Mouse (Mus musculus): Measurements from ENCODE around the gene Dcdc2c. TPM values are rescaled to one million over a fixed set of nuclear protein-coding genes. Genes with fewer than 3 reads are reported as not detected.
A peak's percentile ranks its signal among the peaks of the same experiment; 100 is the strongest.

The Dcdc2c gene
- polyA plus RNA-seq, 1 experiment from 2014 or later, result 0.14 TPM

DNA sequence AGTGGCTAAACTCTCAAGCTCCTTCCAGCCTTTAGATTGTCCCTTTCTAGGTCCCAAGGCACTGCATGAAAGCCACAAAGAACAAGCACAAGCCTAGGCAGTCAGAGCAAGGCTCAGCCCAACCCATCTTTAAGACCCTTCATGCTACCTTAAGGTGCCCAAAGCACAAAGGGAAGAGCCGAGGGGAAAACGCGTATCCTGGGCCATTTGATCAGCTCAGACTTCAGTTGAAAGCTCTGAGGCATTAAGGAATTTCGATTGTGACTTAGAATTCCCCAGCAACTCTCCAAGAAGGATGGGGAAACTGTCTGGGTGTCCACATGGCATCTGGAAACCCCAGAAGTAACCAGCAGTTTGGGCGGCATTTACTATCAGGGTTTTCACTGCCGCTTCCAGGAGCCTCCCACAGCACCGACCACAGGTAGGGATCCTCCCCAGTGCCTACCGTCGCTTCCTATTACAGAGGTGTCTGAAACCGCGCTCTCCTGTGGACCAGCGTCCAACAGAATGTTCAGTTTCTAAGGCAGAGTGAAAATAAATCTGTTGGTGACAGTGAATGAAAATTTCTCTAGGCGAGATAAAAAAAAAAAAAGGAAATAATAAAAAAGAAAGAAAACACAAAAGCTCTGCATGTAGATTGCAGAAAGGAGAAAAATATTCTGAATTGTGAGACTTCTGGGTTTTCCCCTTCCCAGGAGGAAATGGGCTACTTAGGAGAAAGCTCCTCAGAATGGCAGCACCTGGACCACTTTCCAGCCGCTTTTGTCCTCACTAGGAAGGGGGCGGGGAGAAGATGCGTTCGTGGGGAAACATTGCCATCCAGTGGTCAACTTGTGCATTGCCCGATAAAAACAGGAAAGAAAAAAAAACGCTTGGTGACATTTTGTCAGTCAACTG, 120.1 kb downstream of the Dcdc2c start:
- H3K4me3 ChIP-seq, result peak overlapping the region; percentile 50
- peak overlapping the region; percentile 89 for H3K27ac ChIP-seq (replicated peaks)
- peaks cover 20% of the 10 kb centered on the region for H3K4me1 ChIP-seq
- H3K36me3 ChIP-seq (replicated peaks), result no peaks in the 10 kb centered on the region; the same call in 1 of the 2 replicates
- H3K9me3 ChIP-seq, result 0 out of 2 replicates have a peak, but pooled peaks cover 9% of the 10 kb centered on the region
- 6% methylated on average over 19 of the region's 19 CpGs for WGBS
- DNase-seq (ENCODE audit: low spot score), result peak; percentile 86
- no peaks in the 10 kb centered on the region for H3K27me3 ChIP-seq (replicated peaks; ENCODE audit: low read depth, poor library complexity, severe bottlenecking)

GRCm38 (mm10) chr12:28429856-28430255, 122.3 kb downstream of the Dcdc2c start:
- H3K4me3 ChIP-seq, result no peak overlapping the region
- 92% methylated on average over 5 of the region's 5 CpGs for WGBS
- no peak overlapping the region for H3K27ac ChIP-seq (replicated peaks)
- H3K9me3 ChIP-seq, result 0 out of 2 replicates have a peak, but pooled peaks cover 9% of the 10 kb centered on the region
- DNase-seq (ENCODE audit: low spot score), result no peak
- no peaks in the 10 kb centered on the region for H3K27me3 ChIP-seq (replicated peaks; ENCODE audit: low read depth, poor library complexity, severe bottlenecking)
- H3K36me3 ChIP-seq (replicated peaks), result no peaks in the 10 kb centered on the region; the same call in 1 of the 2 replicates
- H3K4me1 ChIP-seq, result peaks cover 16% of the 10 kb centered on the region

DNA sequence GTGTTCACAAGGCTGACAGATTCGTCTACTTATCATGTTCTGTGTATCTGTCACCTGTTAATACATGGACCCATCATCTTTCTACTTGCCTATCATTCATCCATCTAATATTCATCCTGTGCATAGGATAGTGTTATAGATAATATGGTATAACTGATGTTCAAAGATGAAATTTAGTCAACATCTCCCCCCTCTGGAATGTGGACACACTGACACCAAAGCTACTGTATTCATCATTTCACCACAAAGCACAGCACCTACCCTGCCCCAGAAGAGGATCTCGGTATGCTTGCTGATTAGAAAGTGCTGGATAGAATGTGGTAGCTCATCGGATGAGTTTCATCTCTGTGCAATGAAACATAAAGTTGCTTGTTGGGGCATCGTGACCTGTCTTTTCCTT, 135.2 kb downstream of the Dcdc2c start:
- no peak for DNase-seq (ENCODE audit: low spot score)
- peaks cover 8% of the 10 kb centered on the region; the same call in 1 of the 2 replicates for H3K9me3 ChIP-seq
- peaks cover 3% of the 10 kb centered on the region; the same call in 1 of the 2 replicates for H3K36me3 ChIP-seq (replicated peaks)
- WGBS, result 87% methylated on average over 4 of the region's 4 CpGs
- H3K4me3 ChIP-seq, result no peak overlapping the region
- no peaks in the 10 kb centered on the region for H3K4me1 ChIP-seq
- H3K27ac ChIP-seq (replicated peaks), result no peak overlapping the region
- H3K27me3 ChIP-seq (replicated peaks; ENCODE audit: low read depth, poor library complexity, severe bottlenecking), result no peaks in the 10 kb centered on the region

- Histone ChIP-seq H3K27ac (replicated peaks) (peak overlapping the region; percentile 79), H3K36me3 (replicated peaks) (peaks cover 5% of the 10 kb centered on the region; the same call in 1 of the 2 replicates), H3K4me1 (peaks cover 19% of the 10 kb centered on the region), H3K4me3 (no peak overlapping the region), H3K9me3 (peaks cover 21% of the 10 kb centered on the region; the same call in 1 of the 2 replicates), H3K27me3 (replicated peaks; ENCODE audit: low read depth, poor library complexity, severe bottlenecking) (no peaks in the 10 kb centered on the region)
- peak; percentile 77 for DNase-seq (ENCODE audit: low spot score)
- 42% methylated on average over 10 of the region's 10 CpGs for WGBS
Measured at GRCm38 (mm10) chr12:28407656-28408405, 144.4 kb downstream of the Dcdc2c start.

DNA sequence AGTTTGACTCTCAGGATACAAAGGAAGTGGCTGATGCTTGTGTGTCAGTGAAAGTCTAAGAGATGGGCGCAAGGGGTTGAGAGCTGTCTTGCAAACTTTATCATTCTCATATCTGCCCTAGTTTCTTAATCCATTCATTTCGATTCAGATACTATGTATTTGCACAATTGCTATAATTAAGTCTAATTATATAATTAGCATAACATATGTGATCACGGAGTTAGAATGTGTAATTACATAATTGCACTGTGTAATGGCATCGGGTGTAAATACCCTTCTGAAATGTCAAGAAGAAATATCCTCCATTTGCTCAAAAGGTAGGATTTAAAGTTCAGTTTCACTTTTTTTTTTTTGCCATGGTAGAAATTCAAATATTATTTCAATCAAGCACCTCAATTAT, 149.9 kb downstream of the Dcdc2c start:
- DNase-seq (ENCODE audit: low spot score), result no peak
- Histone ChIP-seq H3K4me3 (no peak overlapping the region), H3K36me3 (replicated peaks) (no peaks in the 10 kb centered on the region), H3K27me3 (replicated peaks; ENCODE audit: low read depth, poor library complexity, severe bottlenecking) (no peaks in the 10 kb centered on the region), H3K27ac (replicated peaks) (no peak overlapping the region), H3K9me3 (no peaks in the 10 kb centered on the region), H3K4me1 (peaks cover 13% of the 10 kb centered on the region)
- 67% methylated on average over 4 of the region's 4 CpGs for WGBS

DNA sequence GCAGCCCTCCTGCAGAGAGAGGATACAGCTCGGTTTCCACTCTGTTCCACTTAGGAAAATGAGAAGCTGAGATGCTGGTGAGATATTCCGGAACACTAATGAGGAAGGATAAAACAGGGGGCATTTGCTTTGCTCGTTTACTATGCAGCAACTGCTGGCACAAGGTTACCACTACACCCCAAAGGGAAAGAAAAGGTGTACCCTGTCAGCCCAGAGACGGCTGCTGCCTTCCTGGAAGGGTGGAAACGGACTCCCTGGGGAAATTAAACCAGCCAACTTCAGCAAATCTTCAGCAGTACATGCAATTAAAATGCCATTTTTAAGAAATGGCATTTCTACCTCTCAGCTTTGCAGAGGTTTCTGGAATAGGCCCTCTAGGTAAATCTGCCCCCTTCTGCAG, 150.8 kb downstream of the Dcdc2c start:
- H3K27ac ChIP-seq (replicated peaks), result peak overlapping the region; percentile 40; the same call in 1 of the 2 replicates
- 59% methylated on average over 5 of the region's 5 CpGs for WGBS
- no peak overlapping the region for H3K4me3 ChIP-seq

DNA sequence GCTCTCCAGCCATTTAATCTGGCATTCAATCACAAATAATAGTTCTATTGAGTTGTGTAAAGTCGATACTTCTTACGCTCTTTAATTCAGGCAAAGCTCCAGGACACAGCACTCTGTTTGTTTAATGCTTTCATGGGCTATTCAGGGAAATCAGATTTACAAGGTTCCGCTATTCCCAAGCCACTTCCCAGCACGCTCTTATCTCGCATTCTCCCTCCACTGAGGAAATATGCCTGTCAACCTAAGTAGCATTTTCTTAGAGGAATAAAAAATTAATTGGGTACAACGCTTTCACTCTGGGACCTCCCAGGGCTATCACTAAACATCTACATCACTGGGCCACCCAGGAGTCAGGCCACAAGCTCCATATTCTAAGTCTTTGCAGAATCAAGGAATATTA, 160.1 kb downstream of the Dcdc2c start:
- H3K27me3 ChIP-seq (replicated peaks; ENCODE audit: low read depth, poor library complexity, severe bottlenecking), result no peaks in the 10 kb centered on the region
- DNase-seq (ENCODE audit: low spot score), result no peak
- peaks cover 6% of the 10 kb centered on the region for H3K9me3 ChIP-seq
- WGBS, result 57% methylated on average over 6 of the region's 6 CpGs
- H3K36me3 ChIP-seq (replicated peaks), result no peaks in the 10 kb centered on the region
- H3K4me1 ChIP-seq, result peaks cover 18% of the 10 kb centered on the region
- no peak overlapping the region for H3K4me3 ChIP-seq
- no peak overlapping the region for H3K27ac ChIP-seq (replicated peaks)

More for the DNA sequence above, 150.8 kb downstream of the Dcdc2c start:
- no peak for DNase-seq (ENCODE audit: low spot score)
- Histone ChIP-seq H3K27me3 (replicated peaks; ENCODE audit: low read depth, poor library complexity, severe bottlenecking) (no peaks in the 10 kb centered on the region), H3K36me3 (replicated peaks) (no peaks in the 10 kb centered on the region), H3K9me3 (no peaks in the 10 kb centered on the region), H3K4me1 (peaks cover 13% of the 10 kb centered on the region)

Other genes with a start within 250 kb of the Dcdc2c start
- gene Allc, start 30.1 kb upstream of the Dcdc2c start, polyA plus RNA-seq (2016; fragmentation: Nextera tagmentation; extraction: Ambion mirVana), result not detected in 2 replicates
- 0.10 and 0.31 TPM in 2 replicates for gene Colec11, start 71.0 kb upstream of the Dcdc2c start, polyA plus RNA-seq (2016; fragmentation: Nextera tagmentation; extraction: Ambion mirVana)
- 685 and 712 TPM in 2 replicates for gene Rps7, start 83.6 kb upstream of the Dcdc2c start, polyA plus RNA-seq (2016; fragmentation: Nextera tagmentation; extraction: Ambion mirVana)
- 34.3 and 35.1 TPM in 2 replicates for gene Rnaseh1, start 97.2 kb upstream of the Dcdc2c start, polyA plus RNA-seq (2016; fragmentation: Nextera tagmentation; extraction: Ambion mirVana)
- 56.9 and 62.2 TPM in 2 replicates for gene Adi1, start 122.8 kb upstream of the Dcdc2c start, polyA plus RNA-seq (2016; fragmentation: Nextera tagmentation; extraction: Ambion mirVana)
- 35.6 and 35.7 TPM in 2 replicates for gene Trappc12, start 198.1 kb upstream of the Dcdc2c start, polyA plus RNA-seq (2016; fragmentation: Nextera tagmentation; extraction: Ambion mirVana)
- 43.4 and 44.5 TPM in 2 replicates for gene Eipr1, start 199.4 kb upstream of the Dcdc2c start, polyA plus RNA-seq (2016; fragmentation: Nextera tagmentation; extraction: Ambion mirVana)

All from embryonic facial prominence, embryonic 10.5 days (tissue).